ENCODE assay signal across 27 mouse cellular contexts in genomic region chr5:128550736-128551135, GRCm38 (mm10). TPM values are rescaled to one million over a fixed set of nuclear protein-coding genes. Genes with fewer than 3 reads are reported as not detected.
"Had no signal": no experiment of that assay in that cellular context is flagged by ENCODE, and none has a peak within 500 bp of the region (broad histone marks: within the 10 kb centered on the region; RNA-seq: fewer than 3 reads in every experiment).

No protein-coding gene starts in this region.

- H3K4me3 ChIP-seq: gastrocnemius, adult 2 months; heart, embryonic 12.5 days; layer of hippocampus, adult 2 months; left cerebral cortex, adult 2 months; limb, embryonic 12.5 days; liver, embryonic 13.5 days; liver, embryonic 15.5 days had no signal

- ATAC-seq: hindbrain, postnatal 0 days; intestine, embryonic 16.5 days; liver, postnatal 0 days had no signal

- H3K4me1 ChIP-seq: liver, embryonic 13.5 days; liver, embryonic 15.5 days had no signal

- DNase-seq: gastrocnemius, adult 2 months; gastrocnemius, postnatal 10 days; gastrocnemius, postnatal 25 days; heart, adult 18-20 months; heart, postnatal 10 days; heart, postnatal 4 days; kidney, adult 11 months; kidney, adult 2 months; kidney, adult 9 months; kidney, postnatal 14 days; kidney, postnatal 36 days; liver; liver, embryonic 13.5 days; liver, postnatal 0 days had no signal

- H3K36me3 ChIP-seq: heart, embryonic 10.5 days; heart, embryonic 12.5 days; hindbrain, embryonic 10.5 days; hindbrain, embryonic 12.5 days; hindbrain, embryonic 15.5 days; limb, embryonic 10.5 days; limb, embryonic 12.5 days; liver, embryonic 13.5 days; liver, embryonic 15.5 days had no signal

- H3K27ac ChIP-seq: gastrocnemius, adult 2 months; hindbrain, embryonic 15.5 days; hindbrain, postnatal 0 days; kidney, postnatal 0 days; layer of hippocampus, adult 2 months; left cerebral cortex, adult 2 months; limb, embryonic 12.5 days; liver, embryonic 13.5 days; liver, embryonic 15.5 days had no signal

- H3K9ac ChIP-seq: heart, embryonic 12.5 days; limb, embryonic 12.5 days; liver, embryonic 13.5 days; liver, embryonic 15.5 days; liver, postnatal 0 days had no signal

- H3K4me2 ChIP-seq: liver, embryonic 13.5 days; liver, embryonic 15.5 days had no signal

- H3K9me3 ChIP-seq: heart, embryonic 10.5 days; hindbrain, embryonic 12.5 days; hindbrain, embryonic 15.5 days; limb, embryonic 10.5 days; liver, embryonic 13.5 days; liver, embryonic 15.5 days had no signal

RNA-seq across cellular contexts. Expression of gene Fzd10, which starts 49.9 kb away (rescaled TPM):
- polyA plus RNA-seq: liver, embryonic 15.5 days; liver, postnatal 0 days had no signal
